Mouse (Mus musculus) spleen, adult 2 months (tissue): ENCODE results near the gene Tnn. TPM values are rescaled to one million over a fixed set of nuclear protein-coding genes. Genes with fewer than 3 reads are reported as not detected.

Experiments used
- DNase-seq, 2 experiments: peaks; one replicate each; pipeline versions ENCODE4 v3.0.0 to v3.0.0-alpha.2; 2012 to 2021; ENCODE audit warnings: low spot score in 2 of 2, low read depth in 1 of 2
- H3K27ac ChIP-seq: fragments of 200-500 bp; 2 replicates; pipeline ENCODE4 v1.5.1; 2012; ENCODE audit warnings: low read length, inconsistent platforms; ENCODE audit not compliant: insufficient read depth
- H3K27me3 ChIP-seq: fragments of 200-500 bp; 2 replicates; pipeline ENCODE4 v1.6.1; 2012; ENCODE audit warnings: mild to moderate bottlenecking, moderate library complexity, low read length, inconsistent platforms; ENCODE audit not compliant: control insufficient read depth, insufficient read depth
- H3K36me3 ChIP-seq: fragments of 200-500 bp; 2 replicates; pipeline ENCODE4 v1.6.1; 2012; ENCODE audit warnings: mild to moderate bottlenecking, low read length, inconsistent platforms; ENCODE audit not compliant: control insufficient read depth, insufficient read depth
- H3K4me1 ChIP-seq: fragments of 200-500 bp; 2 replicates; pipeline ENCODE4 v1.6.1; 2011; ENCODE audit warnings: inconsistent platforms; ENCODE audit not compliant: control insufficient read depth, insufficient read depth, insufficient read length
- H3K4me3 ChIP-seq: fragments of 200-500 bp; 2 replicates; pipeline ENCODE4 v1.5.1; 2011; ENCODE audit warnings: mild to moderate bottlenecking, inconsistent platforms; ENCODE audit not compliant: insufficient read depth, insufficient read length; ENCODE audit errors: extremely low read depth
- CTCF ChIP-seq: fragments of 200-500 bp; IDR thresholded peaks from 2 replicates; pipeline ENCODE4 v1.5.1; 2011; ENCODE audit warnings: mild to moderate bottlenecking, inconsistent platforms; ENCODE audit not compliant: insufficient read depth, insufficient read length, insufficient replicate concordance; ENCODE audit errors: extremely low read depth
- POLR2A ChIP-seq: fragments of 200-500 bp; IDR thresholded peaks from 2 replicates; pipeline ENCODE4 v1.6.1; 2011; ENCODE audit warnings: low read depth, low read length, inconsistent platforms
- WGBS: fragments of 180-500 bp; shearing (Covaris S2); methylation state at CpG from one replicate; pipeline ENCODE4 v1.1.7; 2018; 5-methylcytosine and 5-hydroxymethylcytosine counted together
- polyA plus RNA-seq: library from polyadenylated mRNA; depleted of rRNA; stranded (reverse); fragments of >200 nt; gene quantifications from 2 replicates; pipeline ENCODE4 v1.2.3, GENCODE M21; 2012

The Tnn gene
- polyA plus RNA-seq, 1 experiment: 1.6 TPM

GRCm38 (mm10) chr1:160158190-160158589 is 4.8 kb upstream of the Tnn start:
- no peaks in the 10 kb centered on the region for H3K4me1 ChIP-seq
- no peaks in the 10 kb centered on the region for H3K27me3 ChIP-seq
- TF ChIP-seq POLR2A (no peak), CTCF (no peak)
- no peak overlapping the region for H3K27ac ChIP-seq
- WGBS: 94% methylated on average over 2 of the region's 2 CpGs
- DNase-seq: no peak
- no peak overlapping the region for H3K4me3 ChIP-seq
- no peaks in the 10 kb centered on the region for H3K36me3 ChIP-seq

- WGBS: 39% methylated on average over 3 of the region's 3 CpGs
- no peaks in the 10 kb centered on the region for H3K4me1 ChIP-seq
- no peak for TF ChIP-seq POLR2A
- no peak for TF ChIP-seq CTCF
- DNase-seq: no peak
- H3K36me3 ChIP-seq: no peaks in the 10 kb centered on the region
- no peak overlapping the region for H3K27ac ChIP-seq
- no peaks in the 10 kb centered on the region for H3K27me3 ChIP-seq
- no peak overlapping the region for H3K4me3 ChIP-seq
Observed at GRCm38 (mm10) chr1:160150726-160151125, 2.7 kb downstream of the Tnn start.

GRCm38 (mm10) chr1:160149291-160149906 is 4.0 kb downstream of the Tnn start:
- H3K4me1 ChIP-seq: no peaks in the 10 kb centered on the region
- TF ChIP-seq CTCF: no peak
- no peak for TF ChIP-seq POLR2A
- DNase-seq: no peak
- H3K27ac ChIP-seq: no peak overlapping the region
- WGBS: 81% methylated on average over 11 of the region's 11 CpGs
- no peak overlapping the region for H3K4me3 ChIP-seq
- no peaks in the 10 kb centered on the region for H3K27me3 ChIP-seq
- no peaks in the 10 kb centered on the region for H3K36me3 ChIP-seq

- H3K4me1 ChIP-seq: no peaks in the 10 kb centered on the region
- H3K27me3 ChIP-seq: no peaks in the 10 kb centered on the region
- TF ChIP-seq CTCF: no peak
- TF ChIP-seq POLR2A: no peak
- no peak for DNase-seq
- no peak overlapping the region for H3K4me3 ChIP-seq
- H3K27ac ChIP-seq: no peak overlapping the region
- H3K36me3 ChIP-seq: no peaks in the 10 kb centered on the region
- WGBS: 89% methylated on average over 7 of the region's 7 CpGs
Observed at GRCm38 (mm10) chr1:160147274-160147673, 6.1 kb downstream of the Tnn start.

GRCm38 (mm10) chr1:160145606-160146005 is 7.8 kb downstream of the Tnn start:
- TF ChIP-seq POLR2A (no peak), CTCF (no peak)

GRCm38 (mm10) chr1:160144343-160144742 is 9.0 kb downstream of the Tnn start:
- Histone ChIP-seq H3K27me3 (no peaks in the 10 kb centered on the region), H3K27ac (no peak overlapping the region), H3K4me3 (no peak overlapping the region), H3K4me1 (no peaks in the 10 kb centered on the region), H3K36me3 (no peaks in the 10 kb centered on the region)
- no peak for TF ChIP-seq POLR2A
- TF ChIP-seq CTCF: no peak
- WGBS: 87% methylated on average over 7 of the region's 7 CpGs
- no peak for DNase-seq

More at GRCm38 (mm10) chr1:160145606-160146005, 7.8 kb downstream of the Tnn start:
- Histone ChIP-seq H3K27ac (no peak overlapping the region), H3K4me3 (no peak overlapping the region), H3K36me3 (no peaks in the 10 kb centered on the region), H3K4me1 (no peaks in the 10 kb centered on the region), H3K27me3 (no peaks in the 10 kb centered on the region)
- no peak for DNase-seq
- 70% methylated on average over 3 of the region's 3 CpGs for WGBS

GRCm38 (mm10) chr1:160136362-160136890 is 17.0 kb downstream of the Tnn start:
- 85% methylated on average over 7 of the region's 7 CpGs for WGBS
- no peak for DNase-seq
- TF ChIP-seq CTCF (no peak), POLR2A (no peak)
- Histone ChIP-seq H3K4me1 (no peaks in the 10 kb centered on the region), H3K4me3 (no peak overlapping the region), H3K36me3 (no peaks in the 10 kb centered on the region), H3K27ac (no peak overlapping the region), H3K27me3 (no peaks in the 10 kb centered on the region)
